Mouse (Mus musculus): Measurements from ENCODE around the gene Calr4. TPM values are rescaled to one million over a fixed set of nuclear protein-coding genes. Genes with fewer than 3 reads are reported as not detected.

The Calr4 gene
- polyA plus RNA-seq (2012; rRNA removed) = 1.3 and 1.8 TPM in 2 replicates

DNA sequence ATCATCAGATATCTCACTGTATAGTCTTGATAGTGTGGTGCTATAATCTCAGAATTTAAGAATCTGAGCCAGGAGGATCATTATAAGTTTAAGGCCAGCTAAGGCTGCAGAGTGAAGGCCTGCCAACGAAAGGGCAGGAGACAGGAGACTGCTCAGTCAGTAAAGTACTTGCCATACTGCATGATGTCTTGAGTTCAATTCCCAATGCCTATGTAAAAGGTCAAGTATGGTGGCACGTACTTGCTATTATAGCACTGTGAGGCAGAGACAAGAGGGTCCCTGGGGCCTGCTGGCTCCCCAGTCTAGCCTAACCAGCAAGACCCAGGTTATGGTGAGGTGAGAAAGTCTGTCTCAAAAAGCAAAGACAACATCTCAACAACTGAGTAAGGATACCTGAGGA, at the start of gene Calr4:
TSS of gene Calr4 (plus strand) at position 301 of the 400 bp plus-strand sequence.
- Histone ChIP-seq H3K4me1 (ENCODE audit: control insufficient read depth, insufficient read depth, low read length) (no peaks in the 10 kb centered on the region), H3K27ac (ENCODE audit: insufficient read depth, low read length) (no peak within 1 kb of the TSS), H3K4me3 (replicated peaks; ENCODE audit: insufficient read depth, low read depth, low read length) (no peak within 1 kb of the TSS), H3K27me3 (ENCODE audit: control insufficient read depth, insufficient read depth, low read length) (no peaks in the 10 kb centered on the region)
- DNase-seq = no peak
- WGBS = 89% methylated on average over 2 of the region's 2 CpGs
- TF ChIP-seq CTCF (IDR thresholded peaks at IDR 0.05; ENCODE audit: borderline replicate concordance, insufficient read depth, low read depth, low read length) (no peak), POLR2A (IDR thresholded peaks at IDR 0.05; ENCODE audit: borderline replicate concordance, insufficient read depth, low read length) (no peak)

DNA sequence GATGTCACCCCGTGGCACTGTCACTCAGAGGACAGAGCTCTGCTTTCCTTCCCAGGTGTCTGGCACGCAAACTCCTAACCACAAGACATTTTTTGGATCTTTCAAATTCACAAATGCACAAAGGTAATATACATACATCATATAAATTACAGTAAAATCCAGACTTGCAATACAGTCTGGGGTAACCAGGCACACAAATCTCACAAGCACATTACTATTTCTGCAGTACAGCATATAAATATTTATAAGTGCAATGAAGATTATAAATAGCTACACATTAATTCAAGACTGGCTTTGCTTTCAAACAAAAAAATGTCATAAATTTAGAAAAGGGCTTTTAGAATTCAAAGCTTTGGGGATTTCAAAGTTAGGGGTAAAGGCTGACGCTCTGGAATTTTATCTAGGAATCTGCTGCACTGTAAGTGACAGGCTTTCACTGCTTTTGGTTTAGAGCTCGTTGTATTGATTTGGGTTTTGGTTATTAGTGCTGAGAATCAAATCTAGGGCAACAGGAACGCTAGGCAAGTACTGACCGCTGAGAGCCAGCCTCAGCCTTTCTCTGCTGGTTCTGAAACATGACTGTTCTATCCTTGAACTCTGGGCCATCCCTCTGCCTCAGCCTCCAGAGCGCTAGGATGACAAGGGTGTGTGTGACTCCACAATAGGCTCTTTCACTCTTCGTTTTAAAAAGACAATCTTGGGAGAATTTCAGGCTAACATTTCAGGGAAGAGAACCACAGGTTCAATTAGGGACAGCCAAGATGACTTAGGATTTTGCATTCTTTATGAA, 48.5 kb upstream of the Calr4 start:
- WGBS = 81% methylated on average over 8 of the region's 8 CpGs
- DNase-seq = no peak
- Histone ChIP-seq H3K27me3 (ENCODE audit: control insufficient read depth, insufficient read depth, low read length) (no peaks in the 10 kb centered on the region), H3K27ac (ENCODE audit: insufficient read depth, low read length) (no peak overlapping the region), H3K4me3 (replicated peaks; ENCODE audit: insufficient read depth, low read depth, low read length) (no peak overlapping the region), H3K4me1 (ENCODE audit: control insufficient read depth, insufficient read depth, low read length) (no peaks in the 10 kb centered on the region)
- TF ChIP-seq POLR2A (IDR thresholded peaks at IDR 0.05; ENCODE audit: borderline replicate concordance, insufficient read depth, low read length) = no peak
- no peak for TF ChIP-seq CTCF (IDR thresholded peaks at IDR 0.05; ENCODE audit: borderline replicate concordance, insufficient read depth, low read depth, low read length)

DNA sequence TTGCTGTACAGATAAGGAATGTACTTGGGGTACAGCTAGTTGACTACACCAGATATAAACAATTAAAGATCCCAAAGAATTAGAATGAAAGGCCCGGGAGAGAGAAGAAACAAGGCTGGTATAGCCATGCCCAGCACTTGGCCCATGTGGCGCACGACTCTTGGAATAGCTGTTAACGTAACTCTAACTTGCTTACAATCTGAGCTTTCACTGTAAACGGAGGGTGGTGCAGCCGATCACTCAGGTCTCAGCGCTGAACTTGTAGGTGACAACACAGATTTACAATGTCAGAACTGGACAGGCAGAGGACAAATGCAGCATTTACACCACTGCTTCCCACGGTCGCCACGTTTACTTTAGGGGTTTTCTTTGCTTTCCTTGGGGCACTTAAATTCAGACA, 42.7 kb upstream of the Calr4 start:
- H3K27ac ChIP-seq (ENCODE audit: insufficient read depth, low read length) = no peak overlapping the region
- H3K4me1 ChIP-seq (ENCODE audit: control insufficient read depth, insufficient read depth, low read length) = peaks cover 3% of the 10 kb centered on the region
- no peak overlapping the region for H3K4me3 ChIP-seq (replicated peaks; ENCODE audit: insufficient read depth, low read depth, low read length)
- DNase-seq = no peak
- WGBS = 88% methylated on average over 10 of the region's 10 CpGs
- H3K27me3 ChIP-seq (ENCODE audit: control insufficient read depth, insufficient read depth, low read length) = no peaks in the 10 kb centered on the region
- no peak for TF ChIP-seq CTCF (IDR thresholded peaks at IDR 0.05; ENCODE audit: borderline replicate concordance, insufficient read depth, low read depth, low read length)
- TF ChIP-seq POLR2A (IDR thresholded peaks at IDR 0.05; ENCODE audit: borderline replicate concordance, insufficient read depth, low read length) = no peak

DNA sequence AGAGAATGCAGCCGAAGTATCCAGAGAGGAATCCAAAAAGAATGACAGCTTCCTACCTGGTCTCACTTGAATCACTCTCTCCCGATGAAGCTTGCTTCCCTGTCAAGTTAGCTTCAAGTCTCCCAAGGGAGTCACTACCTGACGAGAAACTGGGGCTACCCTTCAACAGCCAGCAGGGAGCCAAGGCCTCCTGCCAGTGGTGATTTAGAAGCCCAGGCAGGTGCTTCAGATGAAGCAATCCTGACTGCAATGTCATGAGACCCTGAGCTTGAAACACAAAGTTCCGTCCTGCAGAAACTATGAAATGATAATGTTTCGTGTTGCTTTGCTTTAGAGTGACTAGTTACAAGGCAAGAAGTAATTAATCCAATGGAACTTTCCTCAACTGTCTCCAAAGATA, 40.4 kb upstream of the Calr4 start:
- DNase-seq = no peak
- peaks cover 3% of the 10 kb centered on the region for H3K4me1 ChIP-seq (ENCODE audit: control insufficient read depth, insufficient read depth, low read length)
- H3K27ac ChIP-seq (ENCODE audit: insufficient read depth, low read length) = no peak overlapping the region
- TF ChIP-seq POLR2A (IDR thresholded peaks at IDR 0.05; ENCODE audit: borderline replicate concordance, insufficient read depth, low read length) = no peak
- no peak for TF ChIP-seq CTCF (IDR thresholded peaks at IDR 0.05; ENCODE audit: borderline replicate concordance, insufficient read depth, low read depth, low read length)
- WGBS = 70% methylated on average over 5 of the region's 5 CpGs
- no peak overlapping the region for H3K4me3 ChIP-seq (replicated peaks; ENCODE audit: insufficient read depth, low read depth, low read length)
- H3K27me3 ChIP-seq (ENCODE audit: control insufficient read depth, insufficient read depth, low read length) = no peaks in the 10 kb centered on the region

DNA sequence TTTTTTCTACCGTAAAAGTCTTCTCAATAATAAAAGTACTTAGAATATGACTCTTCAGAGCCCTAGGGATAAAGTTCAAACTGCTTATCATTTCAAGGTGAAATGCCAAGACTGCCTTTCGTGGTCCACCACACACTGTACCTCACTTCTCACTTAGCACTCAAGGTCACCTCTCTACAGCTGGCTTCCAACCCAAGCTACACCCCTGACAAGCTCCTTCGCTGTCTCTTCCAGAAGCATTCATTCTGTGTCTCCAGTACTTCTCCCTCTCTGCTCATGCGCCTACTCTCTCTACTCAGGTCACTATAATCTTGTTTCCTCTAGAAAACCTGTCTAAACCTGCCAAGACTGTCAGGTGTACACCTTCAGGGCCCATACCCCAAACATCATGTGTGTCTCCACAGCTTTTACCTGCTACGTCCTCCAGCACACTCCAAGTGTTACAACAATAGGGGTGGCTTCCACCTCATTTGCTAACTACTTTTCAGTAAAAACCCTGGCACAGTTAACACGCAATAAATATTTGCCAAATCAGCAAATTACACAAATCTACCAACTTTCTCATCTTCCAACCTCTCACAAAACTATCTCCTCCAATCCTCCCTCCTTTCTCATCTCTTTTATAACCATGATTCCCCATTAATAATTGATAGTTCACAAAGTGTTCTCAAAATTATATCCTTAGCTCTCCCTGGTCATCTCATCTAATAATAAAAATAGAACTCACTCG, 38.2 kb upstream of the Calr4 start:
- WGBS = 79% methylated on average over 7 of the region's 7 CpGs
- Histone ChIP-seq H3K27ac (ENCODE audit: insufficient read depth, low read length) (no peak overlapping the region), H3K4me3 (replicated peaks; ENCODE audit: insufficient read depth, low read depth, low read length) (no peak overlapping the region), H3K27me3 (ENCODE audit: control insufficient read depth, insufficient read depth, low read length) (no peaks in the 10 kb centered on the region), H3K4me1 (ENCODE audit: control insufficient read depth, insufficient read depth, low read length) (peaks cover 5% of the 10 kb centered on the region)
- no peak for DNase-seq
- TF ChIP-seq POLR2A (IDR thresholded peaks at IDR 0.05; ENCODE audit: borderline replicate concordance, insufficient read depth, low read length) (no peak), CTCF (IDR thresholded peaks at IDR 0.05; ENCODE audit: borderline replicate concordance, insufficient read depth, low read depth, low read length) (no peak)

DNA sequence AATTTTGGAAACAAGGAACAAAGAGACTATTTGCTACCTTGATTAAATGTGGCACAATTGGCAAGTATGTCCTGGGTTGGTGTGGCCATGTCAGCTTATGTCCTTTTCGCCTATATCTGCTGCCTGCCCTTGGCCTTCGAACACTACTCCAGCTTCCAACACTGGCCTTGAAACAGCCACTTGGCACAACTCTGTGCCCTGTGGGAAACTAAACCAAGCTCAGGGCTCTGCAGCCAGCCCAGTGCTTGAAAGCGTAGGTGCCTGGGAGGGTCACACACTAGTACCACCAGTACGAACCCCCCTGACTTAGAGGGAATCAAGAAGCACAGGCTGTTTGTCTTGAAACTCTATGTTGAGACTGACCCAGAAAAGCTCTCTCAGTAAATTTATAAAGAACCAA, 35.2 kb upstream of the Calr4 start:
- WGBS = 49% methylated on average over 4 of the region's 4 CpGs
- no peak for TF ChIP-seq POLR2A (IDR thresholded peaks at IDR 0.05; ENCODE audit: borderline replicate concordance, insufficient read depth, low read length)
- no peak for TF ChIP-seq CTCF (IDR thresholded peaks at IDR 0.05; ENCODE audit: borderline replicate concordance, insufficient read depth, low read depth, low read length)
- DNase-seq = peak in 1 of 2 experiments; percentile 17
- Histone ChIP-seq H3K4me3 (replicated peaks; ENCODE audit: insufficient read depth, low read depth, low read length) (no peak overlapping the region), H3K27ac (ENCODE audit: insufficient read depth, low read length) (no peak overlapping the region), H3K4me1 (ENCODE audit: control insufficient read depth, insufficient read depth, low read length) (peaks cover 2% of the 10 kb centered on the region), H3K27me3 (ENCODE audit: control insufficient read depth, insufficient read depth, low read length) (no peaks in the 10 kb centered on the region)

DNA sequence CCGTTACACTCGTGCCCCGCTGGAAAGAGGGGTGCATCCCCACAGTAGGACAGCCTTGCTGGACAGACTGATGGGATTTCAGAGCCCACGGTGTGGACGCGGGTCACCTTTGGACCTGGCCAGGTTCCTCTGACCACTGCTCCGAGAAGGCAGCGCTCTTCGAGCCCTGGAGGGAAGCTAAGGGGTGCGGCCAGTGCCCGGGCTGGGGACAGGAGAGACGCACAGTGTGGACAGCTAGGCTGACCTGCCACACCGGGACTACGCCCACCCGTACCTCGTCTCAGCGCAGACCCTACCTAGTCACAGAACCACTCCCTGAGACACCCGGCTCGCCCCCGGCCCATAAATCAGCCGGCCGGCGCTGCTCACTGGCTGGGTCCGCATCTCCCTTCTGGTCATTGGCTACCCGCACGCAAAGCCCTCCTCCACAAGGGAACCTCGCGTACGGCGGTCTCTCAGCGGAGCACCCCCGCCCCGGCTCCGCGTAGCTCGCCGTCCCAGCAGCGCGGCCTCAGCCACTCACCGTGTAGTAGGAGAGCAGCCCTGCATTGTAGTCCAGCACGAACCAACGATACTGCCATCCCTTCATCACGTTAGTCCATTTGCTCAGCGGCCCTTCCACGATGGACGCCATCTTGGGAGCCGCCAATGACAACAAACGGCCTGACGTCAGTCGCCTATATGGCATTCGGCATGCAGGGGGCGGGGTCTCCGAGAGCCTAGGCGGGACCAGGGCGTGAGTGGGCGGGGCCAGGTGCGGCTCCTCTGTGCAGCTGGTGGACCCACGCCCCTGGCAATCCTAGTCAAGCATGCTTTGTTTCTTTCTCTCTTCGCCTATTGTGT, 32.5 kb upstream of the Calr4 start, which contains the start of gene Osbpl9:
TSS of gene Osbpl9 (minus strand) at position 691 of the 843 bp plus-strand sequence.
- TF ChIP-seq CTCF (IDR thresholded peaks at IDR 0.05; ENCODE audit: borderline replicate concordance, insufficient read depth, low read depth, low read length) = no peak
- peak; percentile 93 for TF ChIP-seq POLR2A (IDR thresholded peaks at IDR 0.05; ENCODE audit: borderline replicate concordance, insufficient read depth, low read length)
- Histone ChIP-seq H3K27me3 (ENCODE audit: control insufficient read depth, insufficient read depth, low read length) (no peaks in the 10 kb centered on the region), H3K4me3 (replicated peaks; ENCODE audit: insufficient read depth, low read depth, low read length) (peak within 1 kb of the TSS; percentile 80), H3K4me1 (ENCODE audit: control insufficient read depth, insufficient read depth, low read length) (0 out of 2 replicates have a peak, but pooled peaks cover 2% of the 10 kb centered on the region), H3K27ac (ENCODE audit: insufficient read depth, low read length) (peak within 1 kb of the TSS; percentile 84)
- DNase-seq = peak; percentile 96 to 99
- WGBS = 1% methylated on average over 59 of the region's 59 CpGs
